Mouse (Mus musculus) E14TG2a.4 (cell line): ENCODE data around the gene Rps26.

Experiments used
- CTCF ChIP-seq: conservative IDR thresholded peaks from 2 replicates; pipeline ENCODE4 v1.5.1; 2014; ENCODE audit warnings: low read length
- NANOG ChIP-seq: IDR thresholded peaks from 2 replicates; pipeline ENCODE4 v1.6.1; 2014; ENCODE audit warnings: borderline replicate concordance, low read length, mixed read lengths
- POU5F1 ChIP-seq: IDR thresholded peaks from 2 replicates; pipeline ENCODE4 v1.6.1; 2014; ENCODE audit warnings: low read length, borderline replicate concordance

GRCm38 (mm10) chr10:128579298-128579697 is 47.2 kb downstream of the Rps26 start:
- TF ChIP-seq CTCF (no peak), POU5F1 (no peak), NANOG (no peak)
